Mouse (Mus musculus) brain, adult 2 months (tissue): Measurements from ENCODE around the gene Trim71.

Experiments
- DNase-seq: peaks from one replicate; pipeline ENCODE4 v3.0.0; 2011; ENCODE audit warnings: low read depth, low spot score

Gene Trim71

DNA sequence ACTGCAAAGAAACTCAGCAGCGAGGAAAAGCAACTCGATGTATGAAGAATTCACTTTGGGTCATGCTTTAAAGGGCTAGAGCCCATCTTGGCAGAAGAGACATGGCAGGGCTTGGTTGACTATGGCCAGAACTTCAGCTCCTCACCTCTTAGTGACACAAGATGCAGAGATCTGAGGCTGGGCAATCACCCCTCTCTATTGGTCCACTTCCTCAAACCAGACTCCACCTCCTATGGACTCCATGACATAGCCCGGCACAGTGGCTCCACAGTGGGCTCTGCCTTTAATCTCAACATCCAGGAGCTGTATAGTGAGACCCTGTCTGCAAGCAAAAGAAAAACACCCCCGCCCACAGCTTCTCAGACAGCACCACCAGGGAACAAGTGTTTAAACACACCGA, 79.4 kb downstream of the Trim71 start:
- DNase-seq, result no peak

DNA sequence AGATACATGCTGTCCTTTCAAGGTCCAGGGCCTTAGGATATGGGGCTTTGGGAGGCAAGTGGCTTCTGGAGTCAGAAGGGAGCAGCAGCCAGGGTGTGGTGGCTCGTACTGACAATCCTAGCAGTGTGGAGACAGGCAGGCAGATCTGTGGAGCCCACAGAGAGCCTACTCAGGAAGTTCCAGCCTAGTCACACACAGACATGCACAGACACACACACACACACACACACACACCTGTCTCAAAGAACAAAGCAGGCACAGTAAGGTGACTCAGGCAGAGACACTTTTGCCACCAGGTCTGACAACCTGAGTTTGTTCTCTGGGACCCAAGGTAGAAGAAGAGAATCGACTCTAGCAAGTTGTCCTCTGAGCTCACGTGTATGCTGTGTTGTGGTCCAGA, 83.2 kb downstream of the Trim71 start:
- no peak for DNase-seq

DNA sequence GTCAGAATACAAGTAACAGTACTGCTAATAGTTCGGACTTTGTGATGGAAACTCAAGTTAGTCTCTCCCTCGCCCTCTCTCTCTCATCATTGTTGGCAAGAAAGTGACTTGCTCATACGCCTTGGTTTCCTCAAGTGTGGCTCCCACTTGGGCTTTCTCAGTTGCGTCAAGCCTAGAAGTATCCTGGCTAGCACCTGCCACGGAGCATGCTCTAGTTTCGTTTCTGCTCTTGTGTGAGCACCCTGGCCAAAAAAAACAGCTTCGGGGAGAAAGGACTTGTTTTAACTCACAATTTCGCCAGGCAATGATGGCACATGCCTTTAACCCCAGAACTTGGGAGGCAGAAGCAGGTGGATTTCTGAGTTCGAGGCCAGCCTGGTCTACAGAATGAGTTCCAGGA, 87.2 kb downstream of the Trim71 start:
- no peak for DNase-seq

DNA sequence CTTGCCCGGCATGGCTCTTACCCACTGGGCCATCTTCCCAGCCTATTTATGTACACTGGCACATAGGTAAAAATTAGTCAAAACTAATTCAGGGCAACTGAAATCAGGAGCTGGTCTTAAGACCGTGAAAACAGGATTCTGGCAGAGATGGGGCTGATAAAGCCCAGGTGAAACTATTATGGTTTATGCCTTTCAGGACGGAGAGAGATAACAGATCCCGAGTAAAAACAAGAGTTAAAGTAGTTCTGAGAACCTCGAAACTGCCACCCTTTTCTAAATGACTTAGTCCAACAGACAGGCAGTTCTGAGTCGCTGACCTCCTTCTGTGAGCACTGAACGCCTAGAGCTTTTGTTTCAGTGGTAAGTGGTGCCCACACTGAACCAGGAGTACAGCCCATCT, 92.3 kb downstream of the Trim71 start:
- DNase-seq, result no peak

DNA sequence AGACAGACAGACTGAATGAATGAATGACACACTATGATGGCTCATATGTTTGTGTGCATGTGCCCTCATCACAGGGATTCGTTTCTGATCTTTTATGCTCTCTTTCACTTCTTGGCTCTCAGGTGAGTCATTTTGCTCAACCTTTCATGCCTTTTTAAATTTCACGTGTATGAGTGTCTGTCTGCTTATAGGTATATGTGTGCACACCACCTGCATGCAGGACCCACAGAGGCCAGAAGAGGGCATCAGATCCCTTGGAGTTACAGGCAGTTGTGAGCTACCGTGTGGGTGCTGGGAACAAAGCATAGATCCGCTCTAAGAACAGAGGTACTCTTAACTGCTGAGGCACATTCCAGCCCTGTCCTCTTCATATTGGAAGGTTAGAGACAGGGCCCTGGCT, 95.5 kb downstream of the Trim71 start:
- no peak for DNase-seq

DNA sequence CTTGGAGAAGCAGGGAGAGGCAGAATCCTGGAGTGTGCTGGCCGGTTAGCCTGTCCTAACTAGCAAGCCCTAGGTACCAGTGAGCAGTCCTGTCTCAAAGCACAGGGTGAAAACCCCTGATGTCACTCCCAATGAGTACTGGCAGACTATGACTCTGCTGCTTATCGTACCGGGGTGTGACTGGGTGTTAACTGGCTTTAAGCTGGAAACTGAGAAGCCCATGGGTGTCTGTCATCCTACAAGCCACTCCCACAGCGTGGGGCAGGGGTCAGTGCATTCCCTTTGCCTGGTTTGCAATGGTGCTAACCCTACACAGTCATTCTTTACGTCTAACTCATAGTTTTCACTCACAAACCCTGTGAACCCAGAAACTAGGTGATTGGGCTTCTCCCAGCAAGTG, 96.0 kb downstream of the Trim71 start:
- DNase-seq, result no peak

DNA sequence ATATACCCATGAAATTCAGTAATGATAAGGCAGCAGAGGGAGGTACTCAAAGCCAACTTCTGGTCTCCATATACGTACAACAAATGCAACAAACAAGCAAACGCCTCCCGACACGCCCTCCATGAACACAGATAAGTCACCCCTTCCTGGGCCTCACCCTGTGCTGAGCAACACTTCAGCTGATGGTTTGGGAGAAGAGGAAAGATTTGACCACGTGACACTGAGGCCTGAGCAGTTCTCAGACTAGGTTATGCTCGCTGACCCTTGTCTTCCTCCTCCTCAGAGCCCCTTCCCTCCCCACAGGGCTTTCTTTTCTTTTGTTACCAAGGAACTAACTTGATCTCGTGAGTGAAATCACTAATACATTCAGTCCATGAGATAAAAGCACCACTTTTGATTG, 97.3 kb downstream of the Trim71 start:
- DNase-seq, result no peak

DNA sequence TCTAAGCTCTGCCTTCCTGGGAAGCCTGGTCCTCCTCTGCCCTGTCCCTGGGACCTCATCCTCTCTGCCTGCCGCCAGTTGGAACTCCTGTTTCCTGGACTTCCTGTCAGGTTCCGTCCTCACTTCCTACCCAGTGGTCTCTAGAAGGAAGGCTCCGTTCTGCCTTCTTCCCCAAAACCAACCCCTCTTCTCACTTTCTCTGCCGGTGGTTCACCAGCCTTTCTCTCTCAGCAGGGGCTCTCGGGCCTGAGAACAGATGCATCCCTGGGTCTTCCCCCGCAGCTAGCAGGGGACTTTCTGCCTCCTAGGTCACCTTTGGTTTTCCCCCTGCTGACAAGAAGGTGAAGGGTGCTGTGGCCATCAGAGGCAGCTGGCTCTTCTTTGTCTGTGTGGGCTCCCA, 98.7 kb downstream of the Trim71 start:
- DNase-seq, result no peak

DNA sequence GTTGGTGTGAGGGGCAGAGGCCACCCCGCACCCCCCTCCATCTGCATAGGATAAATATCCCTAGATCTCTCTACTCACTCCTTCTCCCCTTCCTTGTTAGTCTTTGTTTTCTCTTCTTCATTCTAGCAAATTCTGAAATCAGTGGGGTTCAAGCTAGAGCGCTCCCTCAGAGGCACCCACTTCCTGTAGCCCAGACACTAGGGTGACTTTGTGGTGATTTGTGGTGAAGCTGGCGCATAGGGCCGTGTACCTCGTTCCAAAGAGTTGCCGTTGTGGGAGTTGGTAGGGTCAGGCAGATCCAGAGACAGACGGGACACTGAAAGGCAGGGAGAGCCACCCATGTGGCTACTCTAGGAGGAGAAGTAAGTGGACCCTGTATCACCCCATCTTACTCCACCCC, 101.6 kb downstream of the Trim71 start:
- no peak for DNase-seq

DNA sequence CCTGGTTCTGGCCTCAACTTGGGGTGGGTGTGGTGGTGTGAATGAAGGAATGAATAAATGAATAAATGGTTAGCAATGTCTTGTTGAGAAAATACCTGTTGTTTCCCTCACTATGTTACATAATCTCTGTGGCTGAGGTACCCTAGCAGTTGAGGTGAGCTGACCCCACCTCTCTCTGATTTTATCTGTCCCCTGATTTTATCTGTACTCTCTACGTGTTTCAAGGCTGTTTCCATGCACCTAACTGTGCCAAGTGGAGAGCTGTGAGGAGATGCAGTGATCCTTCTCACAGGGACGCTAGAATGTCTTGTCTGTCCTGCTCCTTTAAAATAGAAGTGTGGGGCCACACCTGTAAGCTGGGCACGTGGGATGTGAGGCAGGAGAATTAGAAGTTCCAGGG, 105.7 kb downstream of the Trim71 start:
- DNase-seq, result no peak
